Mouse (Mus musculus): ENCODE results near the gene Spo11.

Spo11 gene

GRCm38 (mm10) chr2:172958579-172958978 is 18.9 kb upstream of the Spo11 start:
- DNase-seq (ENCODE audit: low read depth, low spot score), result no peak

GRCm38 (mm10) chr2:172959006-172959768 is 18.3 kb upstream of the Spo11 start:
- DNase-seq (ENCODE audit: low read depth, low spot score), result no peak

- DNase-seq (ENCODE audit: low read depth, low spot score), result peak; percentile 35
These were observed 17.1 kb upstream of the Spo11 start for GRCm38 (mm10) chr2:172960350-172960749.

- no peak for DNase-seq (ENCODE audit: low read depth, low spot score)
These were observed 16.3 kb upstream of the Spo11 start for GRCm38 (mm10) chr2:172961211-172961610.

GRCm38 (mm10) chr2:172965249-172965648 is 12.3 kb upstream of the Spo11 start:
- no peak for DNase-seq (ENCODE audit: low read depth, low spot score)

GRCm38 (mm10) chr2:172966480-172966879 is 11.0 kb upstream of the Spo11 start:
- DNase-seq (ENCODE audit: low read depth, low spot score), result peak; percentile 51

- no peak for DNase-seq (ENCODE audit: low read depth, low spot score)
These were observed 5.6 kb upstream of the Spo11 start for GRCm38 (mm10) chr2:172971865-172972264.

- DNase-seq (ENCODE audit: low read depth, low spot score), result no peak
These were observed 3.5 kb upstream of the Spo11 start for GRCm38 (mm10) chr2:172973806-172974565.

- DNase-seq (ENCODE audit: low read depth, low spot score), result no peak
These were observed 2.8 kb upstream of the Spo11 start for GRCm38 (mm10) chr2:172974701-172975100.

- DNase-seq (ENCODE audit: low read depth, low spot score), result no peak
These were observed 2.3 kb upstream of the Spo11 start for GRCm38 (mm10) chr2:172975159-172975558.

- DNase-seq (ENCODE audit: low read depth, low spot score), result peak; percentile 66
These were observed 750 bp upstream of the Spo11 start for GRCm38 (mm10) chr2:172976661-172977238.

- peak; percentile 58 for DNase-seq (ENCODE audit: low read depth, low spot score)
These were observed 682 bp downstream of the Spo11 start for GRCm38 (mm10) chr2:172978131-172978633.

GRCm38 (mm10) chr2:172979666-172980345 is 2.3 kb downstream of the Spo11 start:
- no peak for DNase-seq (ENCODE audit: low read depth, low spot score)

GRCm38 (mm10) chr2:172982776-172983561 is 5.5 kb downstream of the Spo11 start:
- no peak for DNase-seq (ENCODE audit: low read depth, low spot score)

GRCm38 (mm10) chr2:172990161-172990560 is 12.7 kb downstream of the Spo11 start:
- DNase-seq (ENCODE audit: low read depth, low spot score), result no peak

GRCm38 (mm10) chr2:172996207-172996606 is 18.7 kb downstream of the Spo11 start:
- peak; percentile 89 for DNase-seq (ENCODE audit: low read depth, low spot score)

GRCm38 (mm10) chr2:172997748-172998147 is 20.2 kb downstream of the Spo11 start:
- no peak for DNase-seq (ENCODE audit: low read depth, low spot score)

- no peak for DNase-seq (ENCODE audit: low read depth, low spot score)
These were observed 21.0 kb downstream of the Spo11 start for GRCm38 (mm10) chr2:172998478-172998877.

GRCm38 (mm10) chr2:172999630-173000284 is 22.3 kb downstream of the Spo11 start, which contains the start of gene Rae1:
TSS of gene Rae1 (plus strand) at chr2:173000117.
- DNase-seq (ENCODE audit: low read depth, low spot score), result peak; percentile 100

- no peak for DNase-seq (ENCODE audit: low read depth, low spot score)
These were observed 22.8 kb downstream of the Spo11 start for GRCm38 (mm10) chr2:173000285-173000652.
